Mouse (Mus musculus) erythroblast, embryonic 14.5 days (primary cell): ENCODE data around the gene Cpm. TPM values are rescaled to one million over a fixed set of nuclear protein-coding genes. Genes with fewer than 3 reads are reported as not detected.
A peak's percentile ranks its signal among the peaks of the same experiment; 100 is the strongest.

Source experiments
- H3K27me3 ChIP-seq: 2 replicates; pipeline ENCODE4 v1.6.1; 2012; ENCODE audit warnings: inconsistent platforms; ENCODE audit not compliant: control insufficient read depth
- H3K36me3 ChIP-seq: 2 replicates; pipeline ENCODE4 v1.6.1; 2012; ENCODE audit warnings: mild to moderate bottlenecking, inconsistent platforms; ENCODE audit not compliant: control insufficient read depth
- H3K4me1 ChIP-seq: 2 replicates; pipeline ENCODE4 v1.6.1; 2012; ENCODE audit warnings: inconsistent platforms; ENCODE audit not compliant: control insufficient read depth
- H3K4me3 ChIP-seq: replicated peaks from 2 replicates; pipeline ENCODE3; 2012; ENCODE audit warnings: moderate library complexity, mild to moderate bottlenecking, inconsistent platforms
- H3K9me3 ChIP-seq: 2 replicates; pipeline ENCODE4 v1.6.1; 2012; ENCODE audit warnings: low read length, inconsistent platforms, mixed read lengths; ENCODE audit not compliant: control insufficient read depth
- GATA1 ChIP-seq: IDR thresholded peaks from 2 replicates; pipeline ENCODE4 v1.6.1; 2012; ENCODE audit warnings: low read length, inconsistent platforms, mixed read lengths
- TAL1 ChIP-seq: IDR thresholded peaks from 3 replicates; pipeline ENCODE4 v1.6.1; 2012; ENCODE audit warnings: low read length, inconsistent platforms, mixed read lengths
- polyA plus RNA-seq: library from polyadenylated mRNA; stranded (reverse); fragments of >175 nt; gene quantifications from 2 replicates; pipeline ENCODE4 v1.2.3, GENCODE M21; 2012

The Cpm gene
- polyA plus RNA-seq: 0.17 TPM in 1 of 2 replicates, not detected in the other

GRCm38 (mm10) chr10:117629169-117629971, at the start of gene Cpm:
Cpm (plus strand) TSS chr10:117629500.
- H3K36me3 ChIP-seq: no peaks in the 10 kb centered on the region
- H3K4me1 ChIP-seq: peaks cover 8% of the 10 kb centered on the region
- peak within 1 kb of the TSS; percentile 55 for H3K4me3 ChIP-seq
- H3K27me3 ChIP-seq: peaks cover 52% of the 10 kb centered on the region
- TF ChIP-seq GATA1 (no peak), TAL1 (no peak)
- no peaks in the 10 kb centered on the region for H3K9me3 ChIP-seq

GRCm38 (mm10) chr10:117579771-117580284, 49.5 kb upstream of the Cpm start:
- Histone ChIP-seq H3K36me3 (no peaks in the 10 kb centered on the region), H3K4me1 (no peaks in the 10 kb centered on the region), H3K4me3 (no peak overlapping the region), H3K9me3 (peaks cover 3% of the 10 kb centered on the region; the same call in 1 of the 2 replicates), H3K27me3 (no peaks in the 10 kb centered on the region)
- TF ChIP-seq TAL1: no peak
- TF ChIP-seq GATA1: no peak

- Histone ChIP-seq H3K4me3 (no peak overlapping the region), H3K27me3 (no peaks in the 10 kb centered on the region), H3K4me1 (no peaks in the 10 kb centered on the region), H3K9me3 (peaks cover 3% of the 10 kb centered on the region; the same call in 1 of the 2 replicates), H3K36me3 (no peaks in the 10 kb centered on the region)
- no peak for TF ChIP-seq TAL1
Measured at GRCm38 (mm10) chr10:117580405-117580804, 48.9 kb upstream of the Cpm start.

GRCm38 (mm10) chr10:117581007-117581752, 48.1 kb upstream of the Cpm start:
- Histone ChIP-seq H3K4me1 (no peaks in the 10 kb centered on the region), H3K27me3 (no peaks in the 10 kb centered on the region), H3K36me3 (no peaks in the 10 kb centered on the region), H3K4me3 (no peak overlapping the region), H3K9me3 (peaks cover 3% of the 10 kb centered on the region; the same call in 1 of the 2 replicates)
- TF ChIP-seq TAL1: no peak
- TF ChIP-seq GATA1: no peak

- Histone ChIP-seq H3K4me1 (no peaks in the 10 kb centered on the region), H3K36me3 (no peaks in the 10 kb centered on the region), H3K4me3 (no peak overlapping the region), H3K27me3 (no peaks in the 10 kb centered on the region), H3K9me3 (peaks cover 3% of the 10 kb centered on the region; the same call in 1 of the 2 replicates)
- TF ChIP-seq GATA1 (no peak), TAL1 (no peak)
Measured at GRCm38 (mm10) chr10:117581753-117582062, 47.6 kb upstream of the Cpm start.

- Histone ChIP-seq H3K36me3 (no peaks in the 10 kb centered on the region), H3K4me1 (no peaks in the 10 kb centered on the region), H3K4me3 (no peak overlapping the region), H3K9me3 (peaks cover 3% of the 10 kb centered on the region; the same call in 1 of the 2 replicates), H3K27me3 (no peaks in the 10 kb centered on the region)
- TF ChIP-seq TAL1: no peak
- no peak for TF ChIP-seq GATA1
Measured at GRCm38 (mm10) chr10:117583155-117584061, 45.9 kb upstream of the Cpm start.

GRCm38 (mm10) chr10:117584102-117584501, 45.2 kb upstream of the Cpm start:
- no peaks in the 10 kb centered on the region for H3K36me3 ChIP-seq
- no peaks in the 10 kb centered on the region for H3K27me3 ChIP-seq
- TF ChIP-seq GATA1: no peak
- TF ChIP-seq TAL1: no peak
- peaks cover 3% of the 10 kb centered on the region; the same call in 1 of the 2 replicates for H3K9me3 ChIP-seq
- H3K4me1 ChIP-seq: no peaks in the 10 kb centered on the region
- no peak overlapping the region for H3K4me3 ChIP-seq

- no peaks in the 10 kb centered on the region for H3K36me3 ChIP-seq
- peaks cover 3% of the 10 kb centered on the region; the same call in 1 of the 2 replicates for H3K9me3 ChIP-seq
- TF ChIP-seq TAL1 (no peak), GATA1 (no peak)
- H3K4me3 ChIP-seq: no peak overlapping the region
- H3K27me3 ChIP-seq: no peaks in the 10 kb centered on the region
- no peaks in the 10 kb centered on the region for H3K4me1 ChIP-seq
Measured at GRCm38 (mm10) chr10:117584566-117585515, 44.5 kb upstream of the Cpm start.
